Mouse (Mus musculus) limb, embryonic 11.5 days (tissue): ENCODE measurements around the gene Reps2. TPM values are rescaled to one million over a fixed set of nuclear protein-coding genes. Genes with fewer than 3 reads are reported as not detected.

Experiments
- ATAC-seq: fragments of 200-750 bp; cut with Nextera tagmentation; 2 replicates; pipeline ENCODE4 v1.8.0; 2017; ENCODE audit warnings: low read depth; ENCODE audit not compliant: insufficient number of reproducible peaks, low FRiP score, low TSS enrichment
- DNase-seq: peaks from one replicate; pipeline ENCODE4 v3.0.0-alpha.2; 2015; ENCODE audit warnings: low spot score
- H3K27ac ChIP-seq: fragments of 300-500 bp; sonication (generic); replicated peaks from 2 replicates; pipeline ENCODE4 v1.5.1; 2014; ENCODE audit warnings: low read depth, mild to moderate bottlenecking, low read length
- H3K27me3 ChIP-seq: fragments of 300-500 bp; sonication (generic); 2 replicates; pipeline ENCODE4 v1.6.1; 2014; ENCODE audit warnings: mild to moderate bottlenecking, low read length, mixed read lengths; ENCODE audit not compliant: control insufficient read depth, insufficient read depth
- H3K36me3 ChIP-seq: fragments of 300-500 bp; sonication (generic); 2 replicates; pipeline ENCODE4 v1.6.1; 2014; ENCODE audit warnings: mild to moderate bottlenecking, low read length, moderate library complexity, mixed read lengths; ENCODE audit not compliant: control insufficient read depth, insufficient read depth
- H3K4me1 ChIP-seq: fragments of 300-500 bp; sonication (generic); 2 replicates; pipeline ENCODE4 v1.6.1; 2014; ENCODE audit warnings: low read length, mixed read lengths; ENCODE audit not compliant: control insufficient read depth, insufficient read depth
- H3K4me2 ChIP-seq: fragments of 300-500 bp; sonication (generic); 2 replicates; pipeline ENCODE4 v1.6.1; 2014; ENCODE audit warnings: low read depth, mild to moderate bottlenecking, moderate library complexity; ENCODE audit not compliant: severe bottlenecking
- H3K4me3 ChIP-seq: fragments of 300-500 bp; sonication (generic); 2 replicates; pipeline ENCODE4 v1.5.1; 2014; ENCODE audit warnings: low read depth, low read length
- H3K9ac ChIP-seq: fragments of 300-500 bp; sonication (generic); 2 replicates; pipeline ENCODE4 v1.6.1; 2014; ENCODE audit warnings: mild to moderate bottlenecking, low read length
- H3K9me3 ChIP-seq: fragments of 300-500 bp; sonication (generic); 2 replicates; pipeline ENCODE4 v1.6.1; 2016; ENCODE audit warnings: low read length; ENCODE audit not compliant: control insufficient read depth
- WGBS: fragments of 180-500 bp; shearing (Covaris S2); extraction: QIAGEN DNeasy Blood & Tissue Kit; methylation state at CpG from one replicate; pipeline ENCODE4 v1.1.7; 2014; 5-methylcytosine and 5-hydroxymethylcytosine counted together
- polyA plus RNA-seq: library from polyadenylated mRNA; unstranded; fragments of >200 nt; fragmentation: Nextera tagmentation; extraction: Ambion mirVana; gene quantifications from 2 replicates; pipeline ENCODE4 v1.2.1, GENCODE M21; 2014

Gene Reps2
- 0.44 and 1.1 TPM in 2 replicates for polyA plus RNA-seq

GRCm38 (mm10) chrX:162643091-162643788 lies at the start of gene Reps2:
TSS of gene Reps2 (minus strand) at chrX:162643649.
- DNase-seq (peak; percentile 81), ATAC-seq (peak; percentile 94)
- 14% methylated on average over 38 of the region's 61 CpGs for WGBS
- no peaks in the 10 kb centered on the region for H3K4me1 ChIP-seq
- H3K27me3 ChIP-seq: peaks cover 16% of the 10 kb centered on the region
- H3K9me3 ChIP-seq: no peaks in the 10 kb centered on the region
- peak within 1 kb of the TSS; percentile 52; the same call in 1 of the 2 replicates for H3K9ac ChIP-seq
- H3K27ac ChIP-seq: no peak within 1 kb of the TSS
- H3K4me3 ChIP-seq: peak within 1 kb of the TSS; percentile 44
- H3K4me2 ChIP-seq: peak within 1 kb of the TSS; percentile 84
- no peaks in the 10 kb centered on the region for H3K36me3 ChIP-seq

GRCm38 (mm10) chrX:162691272-162691671 lies 47.8 kb upstream of the Reps2 start:
- no peak overlapping the region for H3K27ac ChIP-seq
- H3K4me2 ChIP-seq: no peak overlapping the region
- ATAC-seq (no peak), DNase-seq (no peak)
- H3K36me3 ChIP-seq: no peaks in the 10 kb centered on the region
- no peak overlapping the region for H3K4me3 ChIP-seq
- WGBS: 65% methylated on average over 2 of the region's 2 CpGs
- no peaks in the 10 kb centered on the region for H3K27me3 ChIP-seq
- H3K9me3 ChIP-seq: no peaks in the 10 kb centered on the region
- no peak overlapping the region for H3K9ac ChIP-seq
- H3K4me1 ChIP-seq: no peaks in the 10 kb centered on the region

- 86% methylated on average over 1 of the region's 1 CpGs for WGBS
- H3K9me3 ChIP-seq: no peaks in the 10 kb centered on the region
- no peak overlapping the region for H3K4me3 ChIP-seq
- no peaks in the 10 kb centered on the region for H3K4me1 ChIP-seq
- no peaks in the 10 kb centered on the region for H3K36me3 ChIP-seq
- no peak for DNase-seq
- no peaks in the 10 kb centered on the region for H3K27me3 ChIP-seq
- H3K4me2 ChIP-seq: no peak overlapping the region
- no peak for ATAC-seq
- no peak overlapping the region for H3K27ac ChIP-seq
- H3K9ac ChIP-seq: no peak overlapping the region
Measured at GRCm38 (mm10) chrX:162685394-162685793, 41.9 kb upstream of the Reps2 start.

- 83% methylated on average over 2 of the region's 2 CpGs for WGBS
- H3K27ac ChIP-seq: no peak overlapping the region
- H3K27me3 ChIP-seq: no peaks in the 10 kb centered on the region
- H3K9me3 ChIP-seq: no peaks in the 10 kb centered on the region
- H3K4me2 ChIP-seq: no peak overlapping the region
- ATAC-seq (no peak), DNase-seq (no peak)
- H3K4me3 ChIP-seq: no peak overlapping the region
- H3K9ac ChIP-seq: no peak overlapping the region
- H3K36me3 ChIP-seq: no peaks in the 10 kb centered on the region
- no peaks in the 10 kb centered on the region for H3K4me1 ChIP-seq
Measured at GRCm38 (mm10) chrX:162679506-162679905, 36.1 kb upstream of the Reps2 start.

- Histone ChIP-seq H3K36me3 (no peaks in the 10 kb centered on the region), H3K9me3 (no peaks in the 10 kb centered on the region), H3K27me3 (no peaks in the 10 kb centered on the region), H3K4me3 (no peak overlapping the region), H3K4me1 (no peaks in the 10 kb centered on the region), H3K9ac (no peak overlapping the region), H3K27ac (no peak overlapping the region), H3K4me2 (no peak overlapping the region)
- no peak for DNase-seq
- 86% methylated on average over 2 of the region's 2 CpGs for WGBS
- ATAC-seq: no peak
Measured at GRCm38 (mm10) chrX:162678820-162679219, 35.4 kb upstream of the Reps2 start.

GRCm38 (mm10) chrX:162666166-162666565 lies 22.7 kb upstream of the Reps2 start:
- ATAC-seq: no peak
- no peak overlapping the region for H3K27ac ChIP-seq
- no peak overlapping the region for H3K9ac ChIP-seq
- WGBS: 80% methylated on average over 2 of the region's 2 CpGs
- H3K4me3 ChIP-seq: no peak overlapping the region
- H3K27me3 ChIP-seq: no peaks in the 10 kb centered on the region
- no peaks in the 10 kb centered on the region for H3K9me3 ChIP-seq
- no peak for DNase-seq
- no peak overlapping the region for H3K4me2 ChIP-seq
- no peaks in the 10 kb centered on the region for H3K36me3 ChIP-seq
- no peaks in the 10 kb centered on the region for H3K4me1 ChIP-seq

GRCm38 (mm10) chrX:162660182-162660581 lies 16.7 kb upstream of the Reps2 start:
- Histone ChIP-seq H3K27me3 (no peaks in the 10 kb centered on the region), H3K36me3 (no peaks in the 10 kb centered on the region), H3K4me1 (no peaks in the 10 kb centered on the region), H3K9ac (no peak overlapping the region), H3K4me2 (no peak overlapping the region), H3K9me3 (no peaks in the 10 kb centered on the region), H3K4me3 (no peak overlapping the region), H3K27ac (no peak overlapping the region)
- ATAC-seq (no peak), DNase-seq (no peak)
- 93% methylated on average over 1 of the region's 1 CpGs for WGBS

GRCm38 (mm10) chrX:162653518-162653917 lies 10.1 kb upstream of the Reps2 start:
- H3K4me3 ChIP-seq: no peak overlapping the region
- H3K4me2 ChIP-seq: no peak overlapping the region
- no peaks in the 10 kb centered on the region for H3K27me3 ChIP-seq
- ATAC-seq (no peak), DNase-seq (no peak)
- H3K36me3 ChIP-seq: no peaks in the 10 kb centered on the region
- H3K27ac ChIP-seq: no peak overlapping the region
- 89% methylated on average over 7 of the region's 7 CpGs for WGBS
- H3K9ac ChIP-seq: no peak overlapping the region
- H3K4me1 ChIP-seq: no peaks in the 10 kb centered on the region
- H3K9me3 ChIP-seq: no peaks in the 10 kb centered on the region

GRCm38 (mm10) chrX:162652445-162652844 lies 9.0 kb upstream of the Reps2 start:
- H3K9me3 ChIP-seq: no peaks in the 10 kb centered on the region
- DNase-seq: no peak
- no peak overlapping the region for H3K9ac ChIP-seq
- H3K4me1 ChIP-seq: no peaks in the 10 kb centered on the region
- WGBS: 90% methylated on average over 3 of the region's 3 CpGs
- ATAC-seq: no peak
- no peak overlapping the region for H3K4me3 ChIP-seq
- H3K4me2 ChIP-seq: no peak overlapping the region
- no peak overlapping the region for H3K27ac ChIP-seq
- no peaks in the 10 kb centered on the region for H3K36me3 ChIP-seq
- no peaks in the 10 kb centered on the region for H3K27me3 ChIP-seq
